Mouse (Mus musculus) liver, adult (tissue): ENCODE measurements around the gene Rapgef4.

Experiments used
- GATA4 ChIP-seq: IDR thresholded peaks from 2 replicates; pipeline ENCODE4 v1.6.1; 2014; ENCODE audit warnings: mild to moderate bottlenecking, low read length; ENCODE audit not compliant: insufficient replicate concordance

Gene Rapgef4

DNA sequence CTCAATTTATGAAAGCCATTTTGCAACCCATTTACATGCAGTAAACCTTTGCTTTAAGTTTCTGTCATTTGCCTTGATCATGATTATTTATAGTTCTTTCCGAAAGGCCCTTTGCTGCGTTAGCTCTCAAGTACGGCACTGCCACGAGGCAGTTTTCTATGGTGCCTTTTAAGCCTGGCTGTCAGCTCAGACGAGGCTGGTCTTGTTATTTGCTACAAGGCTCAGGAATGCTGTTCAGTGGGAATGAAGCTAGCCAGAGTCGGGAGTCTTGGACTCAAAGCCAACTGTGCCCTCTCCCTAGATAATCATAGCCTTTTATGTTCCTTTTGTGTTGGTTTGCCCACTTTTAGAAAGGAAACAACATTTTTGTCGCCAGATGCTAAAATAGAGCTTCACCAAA, 240.7 kb downstream of the Rapgef4 start:
- TF ChIP-seq GATA4, result no peak

DNA sequence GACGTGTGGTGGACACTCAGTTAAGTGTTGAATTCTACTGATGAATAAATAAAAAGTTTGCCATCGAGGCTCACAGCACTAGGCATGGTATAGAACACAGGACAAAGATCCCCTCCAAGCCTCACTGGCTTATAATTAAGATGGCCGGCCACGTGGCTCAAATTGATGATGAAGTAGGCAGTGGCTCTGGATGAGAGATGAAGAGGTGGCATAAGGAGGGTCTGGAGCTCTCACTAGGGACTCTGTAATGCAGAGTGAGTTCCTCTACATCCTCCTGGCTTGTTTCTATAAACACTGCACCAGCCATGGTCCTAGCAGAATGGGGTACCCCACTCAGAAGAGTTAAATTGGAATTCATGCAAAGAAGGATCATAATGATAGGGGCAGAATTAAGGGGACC, 241.2 kb downstream of the Rapgef4 start:
- no peak for TF ChIP-seq GATA4

DNA sequence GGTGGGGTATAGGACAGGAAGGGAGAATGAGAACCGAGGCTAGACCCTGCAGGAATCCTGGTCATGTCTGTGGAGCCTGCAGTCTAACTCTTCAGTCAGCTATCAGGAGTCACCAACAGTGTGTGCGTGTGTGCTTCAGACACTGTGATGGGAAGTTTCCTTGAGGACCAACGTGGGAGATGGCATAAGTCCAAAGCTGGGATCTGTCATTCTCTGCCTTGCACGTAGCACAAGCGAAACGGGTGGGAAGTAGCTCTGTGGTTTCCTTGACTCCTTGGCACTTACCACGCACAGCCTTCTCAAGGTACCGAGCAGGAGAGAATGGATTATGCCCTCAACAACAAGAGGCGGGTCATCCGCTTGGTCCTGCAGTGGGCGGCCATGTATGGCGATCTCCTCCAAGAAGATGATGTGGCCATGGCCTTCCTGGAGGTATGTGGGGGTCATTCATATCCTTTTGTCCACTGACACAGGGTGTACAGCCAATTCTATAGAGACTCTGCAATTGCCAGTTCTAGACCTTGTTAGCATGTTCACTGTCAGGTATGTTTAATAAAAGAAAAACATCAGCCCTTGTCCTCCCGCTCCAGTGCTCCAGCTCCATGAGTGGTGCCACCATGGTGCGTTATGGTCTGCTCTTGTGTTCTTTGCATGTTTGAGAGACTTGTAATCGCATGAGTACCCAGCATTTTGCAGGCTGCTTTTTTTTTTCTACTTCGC, 241.9 kb downstream of the Rapgef4 start:
- TF ChIP-seq GATA4, result no peak

DNA sequence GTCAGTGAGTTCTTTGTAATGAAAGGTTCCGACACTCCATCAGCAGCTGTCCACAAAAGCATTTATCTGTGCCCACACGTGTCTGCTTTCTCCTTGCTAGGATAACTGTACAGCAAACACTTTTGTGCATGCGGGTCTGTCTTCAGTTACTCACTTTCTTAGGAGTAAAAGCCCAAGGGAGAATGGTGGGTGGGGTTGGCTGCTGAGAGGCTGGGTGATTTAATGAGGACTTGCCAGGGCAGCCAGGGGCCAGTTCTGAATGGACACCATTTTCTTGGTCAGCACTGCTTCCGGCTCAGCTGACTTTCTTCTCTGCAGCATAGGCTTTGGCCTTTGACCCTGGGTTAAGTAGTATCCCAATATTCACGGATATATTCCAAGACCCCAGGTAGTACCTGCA, 242.4 kb downstream of the Rapgef4 start:
- TF ChIP-seq GATA4, result no peak

DNA sequence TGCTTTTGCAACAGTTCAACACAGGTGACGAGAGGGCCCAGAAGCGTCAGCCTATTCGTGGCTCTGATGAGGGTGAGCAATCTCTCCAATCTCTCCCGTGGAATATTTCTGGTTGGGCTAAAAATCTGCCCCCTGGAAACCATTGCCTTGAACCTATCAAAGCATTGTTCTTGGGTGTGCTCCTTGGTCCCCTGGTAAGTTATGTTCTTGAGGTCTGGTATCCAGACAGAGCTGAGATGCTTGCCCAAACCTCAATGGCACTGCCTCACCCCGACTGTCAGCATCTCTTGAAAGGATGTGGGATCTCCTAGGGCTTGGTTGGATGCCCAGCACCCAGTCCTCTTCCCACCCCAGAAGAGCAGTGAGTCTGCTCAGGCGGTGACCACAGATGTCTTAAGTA, 245.0 kb downstream of the Rapgef4 start:
- TF ChIP-seq GATA4, result no peak

DNA sequence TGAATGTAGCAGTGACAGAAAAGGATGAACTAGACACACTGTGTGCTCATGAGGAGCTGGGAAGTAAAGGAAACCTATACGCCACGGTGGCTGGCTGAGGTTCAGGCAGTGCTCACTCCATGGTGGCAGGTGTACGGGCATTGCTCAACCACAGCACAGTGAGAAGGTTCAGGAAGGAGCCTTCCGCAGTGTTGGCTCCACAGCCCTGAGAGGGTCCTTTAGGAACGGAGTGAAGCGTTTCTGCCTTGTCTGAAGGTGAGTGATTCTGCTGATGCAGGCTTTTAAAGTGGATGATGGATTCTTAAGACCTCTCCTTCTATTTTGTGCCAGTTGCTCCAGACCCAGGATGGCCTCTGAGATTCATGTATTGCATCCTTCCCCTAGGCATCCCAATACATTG, 246.4 kb downstream of the Rapgef4 start:
- TF ChIP-seq GATA4, result no peak

DNA sequence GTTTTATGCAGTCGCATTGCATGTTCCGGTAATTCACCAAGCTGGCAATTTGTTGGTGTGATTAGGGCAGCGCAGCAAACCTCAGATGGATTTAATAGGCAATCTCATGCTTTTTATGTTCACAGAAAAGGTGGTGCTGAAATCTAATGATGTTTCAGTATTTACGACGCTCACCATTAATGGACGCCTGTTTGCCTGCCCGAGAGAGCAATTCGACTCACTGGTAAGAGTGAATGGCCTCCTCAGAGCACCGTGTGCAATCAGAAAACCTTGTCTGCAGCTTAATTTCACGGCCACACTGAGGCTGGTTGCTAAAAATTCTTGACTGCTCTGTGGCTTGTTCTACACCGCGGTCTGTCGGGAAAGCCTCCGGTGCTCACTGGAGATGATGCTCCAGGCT, 247.8 kb downstream of the Rapgef4 start:
- no peak for TF ChIP-seq GATA4

DNA sequence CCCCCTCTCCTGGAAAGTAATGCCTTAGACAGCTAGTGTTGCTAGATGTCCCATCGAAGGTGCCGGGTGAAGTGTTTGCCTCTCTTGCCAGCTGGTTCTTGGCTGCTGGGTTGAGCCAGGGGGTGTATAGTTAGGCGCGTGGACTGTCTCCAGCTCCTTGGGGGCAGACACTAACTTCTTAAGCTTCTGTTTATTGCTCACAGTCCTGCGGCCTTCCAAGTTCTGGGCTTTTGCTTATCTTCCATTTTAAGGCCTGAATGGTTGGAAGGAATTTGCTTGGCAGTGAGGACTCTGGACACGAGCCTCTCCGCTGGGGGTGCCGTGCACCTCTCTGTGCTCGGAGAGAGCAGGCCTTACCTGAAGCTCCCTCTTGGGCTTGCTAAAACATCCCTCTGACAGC, 249.5 kb downstream of the Rapgef4 start:
- TF ChIP-seq GATA4, result no peak

DNA sequence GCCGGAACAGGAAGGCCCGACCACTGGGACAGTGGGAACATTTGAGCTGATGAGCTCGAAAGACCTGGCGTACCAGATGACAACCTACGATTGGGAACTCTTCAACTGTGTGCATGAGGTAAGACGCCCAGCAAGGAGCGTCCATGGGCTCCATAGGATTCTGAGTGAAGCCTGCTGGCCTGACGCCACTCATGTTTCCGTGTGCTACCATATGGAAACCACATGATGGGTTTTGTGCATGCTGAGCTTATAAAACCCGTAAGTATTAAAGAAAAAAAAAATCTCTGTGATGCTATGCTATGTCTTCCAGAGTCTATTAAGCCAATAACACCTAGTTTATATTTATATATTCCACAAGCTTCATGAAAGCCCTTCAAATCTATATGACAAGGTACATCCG, 253.0 kb downstream of the Rapgef4 start:
- TF ChIP-seq GATA4, result no peak

DNA sequence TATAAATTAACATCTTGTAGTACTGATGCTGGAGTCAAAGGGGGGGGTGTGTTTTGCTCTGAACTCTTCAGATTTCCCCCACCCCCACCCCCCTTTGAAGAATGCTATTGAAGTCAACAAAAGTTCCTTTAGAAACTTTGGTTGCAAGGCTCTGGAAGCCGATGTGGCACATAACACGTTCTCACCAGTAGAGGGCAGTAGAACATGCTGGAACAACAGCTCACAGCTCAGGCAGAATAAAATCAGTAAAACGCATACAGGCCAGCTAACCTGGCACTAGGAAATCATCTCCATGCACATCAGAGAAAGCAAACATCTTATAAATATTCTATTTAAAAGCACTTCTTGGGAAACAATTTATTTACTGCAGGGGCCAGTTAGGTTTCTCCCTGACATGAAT, 253.9 kb downstream of the Rapgef4 start:
- no peak for TF ChIP-seq GATA4

DNA sequence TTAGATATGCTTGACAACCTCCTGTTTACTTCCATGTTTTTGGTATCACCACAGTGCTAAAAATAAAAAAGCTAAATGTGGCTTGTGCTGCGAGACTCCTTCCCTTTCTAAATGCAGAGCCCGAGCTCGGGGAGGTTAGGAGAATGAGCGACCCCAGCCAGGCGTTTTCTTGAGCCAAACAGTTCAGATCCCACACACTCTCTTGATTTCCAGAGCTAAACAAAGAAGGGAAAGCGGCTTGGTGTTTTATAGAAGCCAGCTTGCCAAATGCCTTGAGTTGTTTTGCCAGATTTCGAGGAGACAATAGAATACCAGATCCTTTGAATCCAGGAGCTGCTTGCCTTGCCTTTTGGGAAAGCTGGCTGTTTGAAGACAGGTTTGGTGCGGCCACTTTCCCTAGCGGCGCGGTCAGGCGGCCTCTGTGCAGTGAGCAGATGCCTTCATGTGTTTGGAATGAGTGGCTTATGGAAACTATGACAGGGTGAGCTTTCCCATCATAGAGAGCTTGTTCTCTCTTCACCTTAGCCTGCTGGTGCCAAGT, 254.4 kb downstream of the Rapgef4 start:
- no peak for TF ChIP-seq GATA4

DNA sequence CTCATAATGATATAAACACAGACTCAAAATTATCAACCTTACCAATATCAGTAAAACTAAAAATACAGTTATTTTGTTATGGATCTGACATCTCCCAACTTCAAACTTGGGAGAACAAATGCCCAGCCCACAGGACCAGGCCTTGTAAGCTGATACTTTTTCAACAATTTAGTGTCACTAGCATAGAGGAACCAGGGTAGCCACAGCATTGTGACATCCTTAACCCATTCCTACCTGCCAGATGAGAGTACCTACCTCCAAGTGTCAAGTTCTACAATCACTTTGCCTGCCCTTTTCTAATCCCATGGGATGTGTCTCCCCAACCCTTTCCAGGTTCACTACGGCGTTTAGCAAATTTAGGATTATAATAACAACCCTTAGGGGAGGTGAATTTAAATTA, 257.4 kb downstream of the Rapgef4 start:
- no peak for TF ChIP-seq GATA4

DNA sequence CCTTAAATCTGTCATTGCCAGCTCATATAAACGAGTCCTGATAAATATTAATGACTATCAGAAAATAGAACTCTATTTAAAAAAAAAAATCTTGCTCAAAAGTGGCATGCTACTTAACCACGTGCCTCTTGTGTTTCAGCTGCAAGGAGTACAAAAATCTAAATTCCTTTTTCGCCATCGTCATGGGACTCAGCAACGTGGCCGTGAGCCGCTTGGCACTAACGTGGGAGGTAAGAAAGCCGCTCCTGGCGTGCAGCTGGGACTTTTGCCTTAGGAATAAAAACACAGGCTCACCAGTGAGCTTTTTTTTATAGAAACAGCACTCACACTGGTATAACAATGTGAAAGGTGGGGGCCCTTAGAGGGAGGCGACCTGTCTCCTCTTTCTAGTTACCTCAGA, 257.9 kb downstream of the Rapgef4 start:
- no peak for TF ChIP-seq GATA4

DNA sequence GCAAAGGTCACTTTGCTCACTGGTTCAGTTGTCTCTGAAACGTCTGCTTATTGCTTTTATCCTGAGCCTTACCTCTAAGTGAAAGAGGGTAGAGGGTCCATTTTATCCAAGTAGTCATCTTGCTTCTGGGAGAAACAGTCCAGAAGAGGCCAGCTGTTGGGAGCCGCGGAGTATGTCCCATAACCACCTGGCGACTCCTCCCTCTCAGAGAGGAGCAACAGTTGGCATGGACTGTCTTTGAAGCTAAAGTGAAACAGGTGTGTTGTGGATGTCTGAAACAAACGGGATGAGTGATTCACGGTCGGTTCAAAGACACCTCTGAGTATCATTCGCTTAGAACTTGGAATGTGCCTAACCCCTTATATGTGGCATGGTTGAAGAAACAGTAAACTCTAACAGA, 258.4 kb downstream of the Rapgef4 start:
- no peak for TF ChIP-seq GATA4

DNA sequence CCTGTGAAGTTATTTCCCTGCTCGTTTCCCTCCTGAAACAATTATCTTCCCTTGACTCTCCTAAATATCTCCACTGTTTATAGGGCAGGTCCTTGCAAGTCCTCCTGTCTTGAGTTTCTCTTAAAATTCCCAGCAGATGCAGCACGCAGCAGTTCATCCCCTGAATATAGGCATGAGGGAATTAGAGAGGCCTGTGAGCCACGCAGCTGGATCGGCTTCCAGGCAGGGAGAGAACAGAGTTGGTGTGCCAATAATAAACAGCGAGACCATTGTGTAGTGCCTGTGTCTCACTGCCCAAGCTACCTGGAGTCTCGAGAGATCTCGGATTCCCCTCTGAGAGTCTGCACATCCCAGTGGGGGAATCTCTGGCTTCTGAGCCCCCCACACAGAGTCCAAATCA, 259.0 kb downstream of the Rapgef4 start:
- TF ChIP-seq GATA4, result no peak

DNA sequence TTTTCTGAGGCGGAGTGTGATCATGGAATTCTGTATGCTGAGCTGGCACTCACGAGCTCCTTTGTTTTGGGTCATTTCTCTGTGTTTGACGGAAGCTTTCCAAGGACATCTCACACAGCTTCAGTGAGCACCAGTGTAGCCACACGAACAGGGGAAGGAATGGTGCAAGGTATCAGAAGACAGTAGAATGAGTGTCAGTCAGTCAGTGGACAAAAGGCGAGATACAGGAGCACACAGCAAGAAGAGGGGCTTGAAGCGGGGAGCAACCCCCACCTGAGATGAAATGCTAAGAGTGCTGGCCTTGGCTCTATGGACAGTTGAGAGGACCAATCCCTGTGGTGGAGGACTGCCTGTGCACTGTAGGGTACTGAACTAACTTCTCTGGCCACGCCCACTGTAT, 259.7 kb downstream of the Rapgef4 start:
- TF ChIP-seq GATA4, result no peak
